Mouse (Mus musculus) right cerebral cortex, postnatal 4 days (tissue): ENCODE results near the gene Dnmt1.

Source experiments
- DNase-seq: peaks from one replicate; pipeline ENCODE4 v3.0.0-alpha.2; 2022

Gene Dnmt1

GRCm38 (mm10) chr9:20878041-20878709 lies 81.5 kb downstream of the Dnmt1 start:
- peak; percentile 99 for DNase-seq

DNA sequence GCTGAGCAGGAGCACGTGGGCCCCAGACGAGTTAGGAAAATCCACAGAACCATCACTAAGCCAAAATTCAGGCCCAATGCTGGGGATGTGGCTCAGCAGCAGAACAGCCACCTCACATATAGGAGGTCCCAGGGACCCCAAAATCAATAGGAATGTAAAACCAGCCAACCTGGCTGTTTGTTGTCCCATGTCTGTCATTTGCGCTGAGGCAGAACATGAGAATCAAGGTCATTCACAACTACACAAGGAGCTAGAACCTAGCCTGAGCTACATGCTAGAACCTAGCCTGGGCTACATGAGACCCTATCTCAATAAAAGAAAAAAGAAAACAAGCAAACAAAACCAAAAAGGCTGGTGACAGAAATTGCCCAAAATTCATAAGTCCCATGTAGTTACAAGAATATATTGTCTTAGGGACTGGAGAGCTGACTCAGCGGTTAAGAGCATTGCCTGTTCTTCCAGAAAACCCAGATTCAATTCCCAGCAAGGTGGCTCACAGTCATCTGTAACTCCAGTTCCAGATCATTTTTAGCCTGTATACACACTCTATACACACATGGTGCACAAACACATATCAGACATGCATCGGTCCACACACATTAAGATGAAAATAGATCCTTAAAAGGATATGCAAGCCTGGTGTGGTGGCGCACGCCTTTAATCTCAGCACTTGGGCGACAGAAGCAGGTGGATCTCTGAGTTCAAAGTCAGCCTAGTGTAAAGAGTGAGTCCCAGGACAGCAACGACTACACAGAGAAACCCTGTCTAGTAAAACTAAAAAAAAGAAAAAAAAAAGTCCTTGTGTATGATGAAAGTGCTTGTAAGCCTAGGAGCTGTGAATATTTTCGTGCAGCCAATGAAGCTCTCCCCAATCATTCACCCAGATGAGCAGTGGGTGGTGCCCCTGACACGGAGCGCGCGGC lies 82.3 kb downstream of the Dnmt1 start:
- no peak for DNase-seq

- DNase-seq, result no peak
Observed at GRCm38 (mm10) chr9:20876318-20877117, 83.2 kb downstream of the Dnmt1 start.

GRCm38 (mm10) chr9:20875021-20875790 lies 84.5 kb downstream of the Dnmt1 start:
- DNase-seq, result no peak

DNA sequence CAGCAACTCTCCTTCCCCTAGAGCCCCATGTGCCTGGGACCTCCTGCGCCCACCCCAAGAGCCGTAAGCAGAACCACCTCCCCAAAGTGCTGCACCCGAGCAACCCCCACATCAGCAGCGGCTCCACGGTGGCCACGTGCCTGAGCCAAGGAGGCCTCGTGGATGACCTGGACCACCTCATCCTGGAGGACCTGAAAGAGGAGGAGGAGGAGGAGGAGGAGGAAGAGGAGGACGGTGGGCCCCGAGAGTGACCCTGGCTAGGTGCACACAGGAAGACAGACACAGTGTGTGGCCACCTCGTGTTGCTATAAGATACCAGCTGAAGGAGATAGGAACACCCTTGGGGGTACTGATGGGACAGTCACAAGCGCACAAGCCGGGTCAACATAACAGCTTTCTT lies 86.2 kb downstream of the Dnmt1 start:
- no peak for DNase-seq

- DNase-seq, result no peak
Observed at GRCm38 (mm10) chr9:20872991-20873390, 86.7 kb downstream of the Dnmt1 start.

- no peak for DNase-seq
Observed at GRCm38 (mm10) chr9:20870211-20871173, 89.2 kb downstream of the Dnmt1 start.

DNA sequence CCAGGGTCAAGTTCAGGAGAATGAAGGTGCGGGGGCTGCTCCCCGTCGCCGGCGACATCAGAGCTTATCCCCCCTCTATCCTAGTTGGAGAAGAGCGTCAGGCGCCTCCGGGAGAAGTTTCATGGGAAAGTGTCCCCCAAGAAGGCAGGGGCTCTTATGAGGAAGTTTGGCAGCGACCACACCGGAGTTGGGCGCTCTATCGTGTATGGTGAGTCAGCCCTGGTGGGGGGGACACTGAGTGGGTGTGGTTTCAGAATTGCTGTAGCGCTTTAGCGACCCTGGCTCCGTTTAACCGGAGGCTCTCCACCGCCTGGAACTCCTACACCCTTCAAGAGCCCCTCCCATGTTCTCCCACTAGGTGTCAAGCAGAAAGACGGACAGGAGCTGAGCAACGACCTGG lies 90.4 kb downstream of the Dnmt1 start:
- DNase-seq, result no peak

GRCm38 (mm10) chr9:20868448-20869001 lies 91.2 kb downstream of the Dnmt1 start, which contains the start of gene A230050P20Rik:
TSS of gene A230050P20Rik (plus strand) at chr9:20868642.
- peak; percentile 68 for DNase-seq

DNA sequence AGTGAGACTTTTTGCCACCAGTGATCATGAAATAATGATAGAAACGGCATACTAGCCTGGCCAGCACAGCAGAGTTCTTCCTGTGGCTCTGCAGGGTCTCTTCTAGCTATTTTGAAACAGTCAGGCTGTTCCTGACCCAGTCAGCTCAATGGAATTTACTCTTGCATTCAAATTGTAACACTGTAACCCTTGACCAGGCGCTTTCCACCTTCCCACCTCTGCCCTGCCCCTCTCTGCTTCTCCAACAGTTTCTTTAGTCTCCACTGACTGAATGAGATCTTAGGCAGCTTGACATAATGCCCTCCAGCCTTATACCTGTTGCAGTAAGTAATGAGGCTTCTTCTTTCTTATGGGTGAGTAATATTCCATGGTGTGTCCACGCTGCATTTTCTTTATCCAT lies 92.8 kb downstream of the Dnmt1 start:
- no peak for DNase-seq

GRCm38 (mm10) chr9:20862225-20862624 lies 97.5 kb downstream of the Dnmt1 start:
- no peak for DNase-seq

GRCm38 (mm10) chr9:20861821-20862220 lies 97.9 kb downstream of the Dnmt1 start:
- peak; percentile 39 for DNase-seq

- DNase-seq, result no peak
Observed at GRCm38 (mm10) chr9:20859926-20860325, 99.8 kb downstream of the Dnmt1 start.
